Mouse (Mus musculus): ENCODE data around the gene Mmp27. TPM values are rescaled to one million over a fixed set of nuclear protein-coding genes. Genes with fewer than 3 reads are reported as not detected.

Mmp27 gene
- 0.17 TPM in 1 of 2 replicates, not detected in the other for polyA plus RNA-seq (2014; fragmentation: Nextera tagmentation; extraction: Ambion mirVana)

DNA sequence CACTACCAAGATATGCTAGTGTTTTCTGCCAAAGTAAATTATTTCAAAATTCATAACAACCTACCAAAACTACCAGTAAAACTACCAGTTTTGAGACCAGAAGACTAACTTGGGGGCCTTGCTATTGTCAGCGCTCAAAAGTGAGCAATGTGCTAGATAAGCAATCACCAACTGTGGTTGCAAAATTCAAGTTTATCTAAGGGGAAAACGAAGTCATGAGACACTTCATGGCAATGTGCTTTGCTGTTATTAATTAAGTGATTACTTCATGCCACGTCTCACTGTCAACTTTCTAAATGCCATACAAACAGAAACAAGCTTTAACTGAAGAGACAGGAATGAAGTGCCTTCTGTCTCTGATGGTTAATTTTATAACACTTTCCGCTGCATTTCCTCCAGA, at the start of gene Mmp27:
TSS of gene Mmp27 (plus strand) at position 235 of the 400 bp plus-strand sequence.
- no peaks in the 10 kb centered on the region for H3K9me3 ChIP-seq (ENCODE audit: control insufficient read depth, low read length)
- no peak within 1 kb of the TSS for H3K27ac ChIP-seq (replicated peaks; ENCODE audit: low read depth, low read length)
- H3K4me3 ChIP-seq (ENCODE audit: low read depth, low read length): no peak within 1 kb of the TSS
- no peak within 1 kb of the TSS for H3K9ac ChIP-seq (ENCODE audit: low read depth, low read length)
- no peak within 1 kb of the TSS for H3K4me2 ChIP-seq (ENCODE audit: low read depth, low read length)
- DNase-seq (ENCODE audit: low spot score): no peak
- ATAC-seq (ENCODE audit: low read depth): no peak
- no peaks in the 10 kb centered on the region for H3K27me3 ChIP-seq (replicated peaks; ENCODE audit: control insufficient read depth, insufficient read depth, low read length)
- H3K36me3 ChIP-seq (ENCODE audit: control insufficient read depth, insufficient read depth, low read length): no peaks in the 10 kb centered on the region
- H3K4me1 ChIP-seq (ENCODE audit: control insufficient read depth, insufficient read depth, low read length): no peaks in the 10 kb centered on the region
- 58% methylated on average over 4 of the region's 4 CpGs for WGBS

DNA sequence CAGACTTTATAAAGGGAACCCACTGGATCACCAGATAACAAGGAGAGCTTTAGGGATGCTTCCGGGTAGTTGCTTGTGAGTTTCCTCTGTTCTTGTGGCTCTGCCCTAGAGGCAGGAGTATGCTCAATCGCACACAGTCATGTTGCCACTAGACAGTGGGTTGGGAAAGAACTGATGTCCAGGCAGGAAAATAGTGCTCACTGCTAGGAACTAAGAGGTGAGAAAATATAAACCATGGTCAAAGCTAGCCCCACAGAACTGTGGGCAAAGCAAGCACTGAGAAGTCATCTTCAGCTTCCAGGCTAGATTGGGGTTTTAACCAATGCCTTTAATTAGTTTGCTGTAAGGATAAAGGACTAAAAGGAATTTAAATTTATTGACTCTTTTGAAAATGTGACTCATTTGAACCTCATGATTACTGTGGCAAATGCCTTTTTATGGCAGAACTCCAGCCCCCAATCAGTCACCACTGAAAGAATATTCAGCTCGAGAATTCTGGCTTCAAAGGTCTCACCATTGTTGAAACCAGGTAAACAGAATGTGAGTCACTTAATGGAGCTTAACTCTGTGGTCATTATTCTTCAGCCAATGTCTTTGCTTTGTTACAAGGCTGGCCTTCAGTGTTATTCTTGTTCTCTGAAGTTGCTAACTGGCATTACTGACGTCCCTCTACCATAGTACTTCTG, 44.8 kb upstream of the Mmp27 start:
- no peak for ATAC-seq (ENCODE audit: low read depth)
- Histone ChIP-seq H3K9ac (ENCODE audit: low read depth, low read length) (no peak overlapping the region), H3K27ac (replicated peaks; ENCODE audit: low read depth, low read length) (no peak overlapping the region), H3K36me3 (ENCODE audit: control insufficient read depth, insufficient read depth, low read length) (no peaks in the 10 kb centered on the region), H3K4me3 (ENCODE audit: low read depth, low read length) (no peak overlapping the region), H3K4me2 (ENCODE audit: low read depth, low read length) (no peak overlapping the region), H3K9me3 (ENCODE audit: control insufficient read depth, low read length) (no peaks in the 10 kb centered on the region), H3K4me1 (ENCODE audit: control insufficient read depth, insufficient read depth, low read length) (no peaks in the 10 kb centered on the region), H3K27me3 (replicated peaks; ENCODE audit: control insufficient read depth, insufficient read depth, low read length) (no peaks in the 10 kb centered on the region)
- no peak for DNase-seq (ENCODE audit: low spot score)
- 68% methylated on average over 4 of the region's 4 CpGs for WGBS

DNA sequence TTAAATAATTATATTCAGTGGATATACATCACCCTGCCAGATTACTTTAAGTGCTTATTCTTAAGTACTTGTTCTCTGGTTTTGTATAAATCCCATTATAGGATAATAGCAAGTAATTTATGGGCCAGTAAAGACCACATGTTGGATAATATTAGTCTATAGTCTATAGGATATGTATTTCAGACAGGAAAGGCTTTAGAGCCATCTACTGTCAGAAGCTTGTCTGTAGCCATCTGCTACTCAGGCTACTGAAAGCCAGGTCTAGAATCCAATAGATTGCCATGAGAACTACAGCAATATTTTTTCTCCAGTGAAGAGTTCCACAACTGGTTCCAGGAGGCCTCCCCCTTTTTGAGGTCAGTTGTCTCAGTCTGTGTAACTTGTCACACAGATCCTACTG, 28.4 kb upstream of the Mmp27 start:
- DNase-seq (ENCODE audit: low spot score): no peak
- Histone ChIP-seq H3K36me3 (ENCODE audit: control insufficient read depth, insufficient read depth, low read length) (no peaks in the 10 kb centered on the region), H3K9ac (ENCODE audit: low read depth, low read length) (no peak overlapping the region), H3K4me1 (ENCODE audit: control insufficient read depth, insufficient read depth, low read length) (no peaks in the 10 kb centered on the region), H3K4me3 (ENCODE audit: low read depth, low read length) (no peak overlapping the region), H3K27ac (replicated peaks; ENCODE audit: low read depth, low read length) (no peak overlapping the region), H3K4me2 (ENCODE audit: low read depth, low read length) (no peak overlapping the region), H3K27me3 (replicated peaks; ENCODE audit: control insufficient read depth, insufficient read depth, low read length) (no peaks in the 10 kb centered on the region), H3K9me3 (ENCODE audit: control insufficient read depth, low read length) (no peaks in the 10 kb centered on the region)
- no peak for ATAC-seq (ENCODE audit: low read depth)

DNA sequence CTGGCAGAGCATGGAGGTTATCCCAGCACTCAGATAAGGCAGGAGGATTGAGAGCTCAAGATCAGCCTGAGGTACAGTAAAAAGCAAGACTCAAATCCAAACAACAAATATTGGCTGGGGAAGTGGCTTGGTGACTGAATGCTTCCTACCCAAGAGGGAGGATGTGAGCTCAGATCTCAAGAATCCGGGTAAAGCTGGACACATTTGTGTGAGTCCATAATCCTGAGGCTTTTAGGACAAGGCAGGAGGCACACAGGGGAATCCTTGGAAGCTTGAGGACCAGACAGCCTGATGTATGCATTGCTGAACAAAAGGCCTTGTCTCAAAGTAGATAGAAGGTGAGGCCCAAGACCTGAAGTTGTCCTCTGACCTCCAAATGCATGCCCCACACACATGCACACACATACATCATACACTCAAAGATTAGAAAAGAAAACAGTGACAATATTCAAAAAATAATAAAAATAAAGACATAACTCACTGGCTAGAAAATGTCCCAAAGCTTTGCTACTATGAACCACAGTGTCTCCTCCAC, 26.2 kb upstream of the Mmp27 start:
- Histone ChIP-seq H3K4me2 (ENCODE audit: low read depth, low read length) (no peak overlapping the region), H3K4me1 (ENCODE audit: control insufficient read depth, insufficient read depth, low read length) (no peaks in the 10 kb centered on the region), H3K27me3 (replicated peaks; ENCODE audit: control insufficient read depth, insufficient read depth, low read length) (no peaks in the 10 kb centered on the region), H3K4me3 (ENCODE audit: low read depth, low read length) (no peak overlapping the region), H3K9ac (ENCODE audit: low read depth, low read length) (no peak overlapping the region), H3K36me3 (ENCODE audit: control insufficient read depth, insufficient read depth, low read length) (no peaks in the 10 kb centered on the region), H3K27ac (replicated peaks; ENCODE audit: low read depth, low read length) (no peak overlapping the region), H3K9me3 (ENCODE audit: control insufficient read depth, low read length) (no peaks in the 10 kb centered on the region)
- ATAC-seq (ENCODE audit: low read depth): no peak
- no peak for DNase-seq (ENCODE audit: low spot score)
- 47% methylated on average over 1 of the region's 1 CpGs for WGBS

DNA sequence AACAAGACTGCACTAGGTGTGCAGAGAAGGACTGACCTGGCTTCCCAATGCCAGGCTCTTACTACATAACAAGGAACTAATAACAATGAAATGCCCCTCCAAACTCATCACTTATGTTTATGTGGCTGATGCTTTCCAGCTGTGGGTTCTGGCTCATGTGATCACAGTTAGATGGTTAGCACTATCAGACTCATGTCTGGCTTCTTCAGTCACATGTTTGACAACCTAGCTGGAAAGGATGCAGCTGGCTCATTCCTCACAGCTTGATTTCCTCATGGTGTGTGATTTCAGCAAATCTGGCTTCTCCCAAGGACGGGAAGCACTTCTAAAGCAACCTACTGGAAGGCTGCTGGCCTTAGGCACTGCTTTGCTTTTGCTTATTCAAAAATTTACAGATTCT, 25.7 kb upstream of the Mmp27 start:
- Histone ChIP-seq H3K4me2 (ENCODE audit: low read depth, low read length) (no peak overlapping the region), H3K4me3 (ENCODE audit: low read depth, low read length) (no peak overlapping the region), H3K36me3 (ENCODE audit: control insufficient read depth, insufficient read depth, low read length) (no peaks in the 10 kb centered on the region), H3K9me3 (ENCODE audit: control insufficient read depth, low read length) (no peaks in the 10 kb centered on the region), H3K27me3 (replicated peaks; ENCODE audit: control insufficient read depth, insufficient read depth, low read length) (no peaks in the 10 kb centered on the region), H3K4me1 (ENCODE audit: control insufficient read depth, insufficient read depth, low read length) (no peaks in the 10 kb centered on the region), H3K9ac (ENCODE audit: low read depth, low read length) (no peak overlapping the region), H3K27ac (replicated peaks; ENCODE audit: low read depth, low read length) (no peak overlapping the region)
- no peak for ATAC-seq (ENCODE audit: low read depth)
- WGBS: 26% methylated on average over 1 of the region's 1 CpGs
- DNase-seq (ENCODE audit: low spot score): peak; percentile 50

DNA sequence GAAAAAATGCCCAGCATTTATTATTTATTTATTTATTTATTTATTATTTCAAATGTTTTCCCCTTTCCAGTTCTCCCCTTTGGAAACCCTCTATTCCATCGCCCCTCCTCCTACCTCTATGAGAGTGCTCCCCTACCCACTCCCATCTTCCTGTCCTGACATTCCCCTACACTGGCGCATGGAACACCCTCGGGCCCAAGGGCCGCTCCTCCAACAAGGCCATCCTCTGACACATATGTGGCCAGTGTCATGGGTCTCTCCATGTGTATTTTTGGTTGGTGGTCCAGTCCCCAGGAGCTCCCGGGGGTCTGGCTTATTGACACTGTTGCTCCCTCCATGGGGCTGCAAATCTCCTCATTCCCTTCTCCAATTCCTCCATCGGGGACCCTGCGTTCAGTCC, 25.3 kb upstream of the Mmp27 start:
- Histone ChIP-seq H3K4me3 (ENCODE audit: low read depth, low read length) (no peak overlapping the region), H3K27ac (replicated peaks; ENCODE audit: low read depth, low read length) (no peak overlapping the region), H3K9ac (ENCODE audit: low read depth, low read length) (no peak overlapping the region), H3K36me3 (ENCODE audit: control insufficient read depth, insufficient read depth, low read length) (no peaks in the 10 kb centered on the region), H3K27me3 (replicated peaks; ENCODE audit: control insufficient read depth, insufficient read depth, low read length) (no peaks in the 10 kb centered on the region), H3K4me2 (ENCODE audit: low read depth, low read length) (no peak overlapping the region), H3K4me1 (ENCODE audit: control insufficient read depth, insufficient read depth, low read length) (no peaks in the 10 kb centered on the region), H3K9me3 (ENCODE audit: control insufficient read depth, low read length) (no peaks in the 10 kb centered on the region)
- no peak for DNase-seq (ENCODE audit: low spot score)
- no peak for ATAC-seq (ENCODE audit: low read depth)
- WGBS: 82% methylated on average over 7 of the region's 7 CpGs

DNA sequence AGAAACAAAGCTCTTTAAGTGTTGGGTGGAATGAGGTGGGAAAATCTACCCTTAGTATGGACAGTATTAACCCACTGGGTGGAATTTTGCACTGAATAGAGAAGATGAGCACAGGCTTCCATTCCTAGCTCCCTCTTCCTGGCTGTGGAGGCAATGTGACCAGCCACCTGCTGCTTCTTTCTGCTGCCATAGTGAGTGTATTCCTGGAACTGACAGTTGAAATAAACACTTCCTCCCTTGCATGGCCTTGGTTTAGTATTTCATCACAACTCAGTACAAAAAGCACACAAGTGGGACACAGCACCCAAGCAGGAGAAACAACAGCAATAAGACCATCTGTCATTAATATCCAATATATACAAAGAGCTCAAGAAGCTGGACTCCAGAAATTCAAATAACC, 19.3 kb upstream of the Mmp27 start:
- no peak overlapping the region for H3K4me3 ChIP-seq (ENCODE audit: low read depth, low read length)

DNA sequence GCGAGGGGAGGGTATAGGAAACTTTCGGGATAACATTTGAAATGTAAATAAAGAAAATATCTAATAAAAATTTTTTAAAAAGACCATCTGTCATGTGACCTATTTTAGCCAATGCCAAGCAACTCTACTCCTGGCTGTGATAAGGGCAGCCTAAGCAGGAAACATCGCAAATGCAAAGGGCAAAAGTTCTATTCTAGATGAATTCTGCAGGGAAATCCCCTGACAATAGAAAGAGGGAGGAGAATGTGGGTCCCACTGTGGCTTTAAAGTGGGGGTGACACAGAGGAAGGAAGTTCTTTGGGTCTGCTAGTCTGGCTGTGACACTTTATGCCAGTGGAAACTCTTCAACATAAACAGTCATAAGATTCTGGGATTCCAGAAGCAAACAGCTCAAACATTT, 17.7 kb upstream of the Mmp27 start:
- 86% methylated on average over 3 of the region's 3 CpGs for WGBS
- H3K4me3 ChIP-seq (ENCODE audit: low read depth, low read length): no peak overlapping the region
- DNase-seq (ENCODE audit: low spot score) (no peak), ATAC-seq (ENCODE audit: low read depth) (no peak)
- H3K9ac ChIP-seq (ENCODE audit: low read depth, low read length): no peak overlapping the region
- H3K4me1 ChIP-seq (ENCODE audit: control insufficient read depth, insufficient read depth, low read length): no peaks in the 10 kb centered on the region
- no peak overlapping the region for H3K27ac ChIP-seq (replicated peaks; ENCODE audit: low read depth, low read length)
- H3K36me3 ChIP-seq (ENCODE audit: control insufficient read depth, insufficient read depth, low read length): no peaks in the 10 kb centered on the region
- H3K4me2 ChIP-seq (ENCODE audit: low read depth, low read length): no peak overlapping the region
- H3K9me3 ChIP-seq (ENCODE audit: control insufficient read depth, low read length): no peaks in the 10 kb centered on the region
- no peaks in the 10 kb centered on the region for H3K27me3 ChIP-seq (replicated peaks; ENCODE audit: control insufficient read depth, insufficient read depth, low read length)

More for the DNA sequence above, 19.3 kb upstream of the Mmp27 start:
- Histone ChIP-seq H3K9me3 (ENCODE audit: control insufficient read depth, low read length) (no peaks in the 10 kb centered on the region), H3K4me1 (ENCODE audit: control insufficient read depth, insufficient read depth, low read length) (no peaks in the 10 kb centered on the region), H3K36me3 (ENCODE audit: control insufficient read depth, insufficient read depth, low read length) (no peaks in the 10 kb centered on the region), H3K9ac (ENCODE audit: low read depth, low read length) (no peak overlapping the region), H3K27ac (replicated peaks; ENCODE audit: low read depth, low read length) (no peak overlapping the region), H3K4me2 (ENCODE audit: low read depth, low read length) (no peak overlapping the region), H3K27me3 (replicated peaks; ENCODE audit: control insufficient read depth, insufficient read depth, low read length) (no peaks in the 10 kb centered on the region)
- DNase-seq (ENCODE audit: low spot score): no peak
- no peak for ATAC-seq (ENCODE audit: low read depth)

DNA sequence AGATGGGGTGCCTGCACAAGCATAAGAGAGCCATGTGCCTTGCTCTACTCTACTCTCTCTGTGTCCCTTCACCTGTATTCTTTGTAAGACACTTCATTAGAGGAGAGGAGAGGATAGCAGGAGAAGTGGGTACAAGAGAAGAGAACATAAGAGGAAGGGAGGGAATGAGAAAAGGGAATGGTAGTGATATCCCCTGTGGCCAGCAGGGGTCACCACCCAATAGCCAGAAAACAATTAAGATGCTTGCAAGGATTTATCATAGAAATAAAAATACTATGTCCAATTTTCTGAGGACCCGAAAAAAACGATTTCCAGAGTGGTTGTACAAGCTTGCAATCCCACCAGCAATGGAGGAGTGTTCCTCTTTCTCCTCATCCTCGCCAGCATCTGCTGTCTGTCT, 16.8 kb upstream of the Mmp27 start:
- no peaks in the 10 kb centered on the region for H3K9me3 ChIP-seq (ENCODE audit: control insufficient read depth, low read length)
- DNase-seq (ENCODE audit: low spot score): no peak
- 33% methylated on average over 3 of the region's 3 CpGs for WGBS

More for the DNA sequence above, 16.8 kb upstream of the Mmp27 start:
- no peaks in the 10 kb centered on the region for H3K27me3 ChIP-seq (replicated peaks; ENCODE audit: control insufficient read depth, insufficient read depth, low read length)
- no peak overlapping the region for H3K4me3 ChIP-seq (ENCODE audit: low read depth, low read length)
- no peak overlapping the region for H3K9ac ChIP-seq (ENCODE audit: low read depth, low read length)
- H3K36me3 ChIP-seq (ENCODE audit: control insufficient read depth, insufficient read depth, low read length): no peaks in the 10 kb centered on the region
- ATAC-seq (ENCODE audit: low read depth): no peak
- no peak overlapping the region for H3K27ac ChIP-seq (replicated peaks; ENCODE audit: low read depth, low read length)
- no peak overlapping the region for H3K4me2 ChIP-seq (ENCODE audit: low read depth, low read length)
- no peaks in the 10 kb centered on the region for H3K4me1 ChIP-seq (ENCODE audit: control insufficient read depth, insufficient read depth, low read length)
